Mouse (Mus musculus) liver, postnatal 0 days (tissue): ENCODE data around the gene Adamts20. TPM values are rescaled to one million over a fixed set of nuclear protein-coding genes. Genes with fewer than 3 reads are reported as not detected.

Source experiments
- ATAC-seq: fragments of 200-750 bp; cut with Nextera tagmentation; 2 replicates; pipeline ENCODE4 v1.8.0; 2017; ENCODE audit warnings: mild to moderate bottlenecking, moderate library complexity
- DNase-seq: peaks from one replicate; pipeline ENCODE4 v3.0.0-alpha.2; 2016
- H3K27ac ChIP-seq: fragments of 300-500 bp; sonication (generic); 2 replicates; pipeline ENCODE4 v1.5.1; 2014; ENCODE audit warnings: antibody characterized with exemption, moderate library complexity, mild to moderate bottlenecking, low read depth
- H3K27me3 ChIP-seq: fragments of 300-500 bp; sonication (generic); 2 replicates; pipeline ENCODE4 v1.6.1; 2014; ENCODE audit warnings: low read length, control low read depth, mixed read lengths; ENCODE audit not compliant: insufficient read depth
- H3K36me3 ChIP-seq: fragments of 300-500 bp; sonication (generic); replicated peaks from 2 replicates; pipeline ENCODE4 v1.6.1; 2014; ENCODE audit warnings: mild to moderate bottlenecking, control low read depth, low read length, moderate library complexity, mixed read lengths; ENCODE audit not compliant: insufficient read depth
- H3K4me1 ChIP-seq: fragments of 300-500 bp; sonication (generic); 2 replicates; pipeline ENCODE4 v1.6.1; 2014; ENCODE audit warnings: antibody characterized with exemption, mild to moderate bottlenecking, control low read depth; ENCODE audit not compliant: insufficient read depth
- H3K4me2 ChIP-seq: fragments of 300-500 bp; sonication (generic); 2 replicates; pipeline ENCODE4 v1.6.1; 2014; ENCODE audit warnings: low read depth, mild to moderate bottlenecking, low read length, moderate library complexity, mixed read lengths
- H3K4me3 ChIP-seq: fragments of 300-500 bp; sonication (generic); 2 replicates; pipeline ENCODE4 v1.5.1; 2014; ENCODE audit warnings: low read depth, low read length
- H3K9ac ChIP-seq: fragments of 300-500 bp; sonication (generic); replicated peaks from 2 replicates; pipeline ENCODE4 v1.6.1; 2014; ENCODE audit warnings: mild to moderate bottlenecking, moderate library complexity
- H3K9me3 ChIP-seq: fragments of 300-500 bp; sonication (generic); 2 replicates; pipeline ENCODE4 v1.6.1; 2016; ENCODE audit warnings: mild to moderate bottlenecking, control low read depth, low read length, mixed read lengths
- CTCF ChIP-seq: sonication (generic); IDR thresholded peaks from 2 replicates; pipeline ENCODE4 v1.5.1; 2016; ENCODE audit warnings: antibody characterized with exemption, low read depth
- EP300 ChIP-seq: IDR thresholded peaks from 2 replicates; pipeline ENCODE4 v1.6.1; 2016; ENCODE audit warnings: antibody characterized with exemption, low read depth, mild to moderate bottlenecking
- WGBS: fragments of 180-500 bp; shearing (Covaris S2); extraction: QIAGEN DNeasy Blood & Tissue Kit; methylation state at CpG from one replicate; pipeline ENCODE4 v1.1.7; 2014; ENCODE audit not compliant: insufficient replicate concordance; 5-methylcytosine and 5-hydroxymethylcytosine counted together
- polyA plus RNA-seq: library from polyadenylated mRNA; unstranded; fragments of >200 nt; fragmentation: Nextera tagmentation; extraction: Ambion mirVana; gene quantifications from 2 replicates; pipeline ENCODE4 v1.2.1, GENCODE M21; 2015

The Adamts20 gene
- polyA plus RNA-seq, 1 experiment from 2014 or later = not detected

- ATAC-seq = no peak
- no peak for DNase-seq
- no peaks in the 10 kb centered on the region for H3K9me3 ChIP-seq
- H3K4me1 ChIP-seq = no peaks in the 10 kb centered on the region
- H3K27me3 ChIP-seq = no peaks in the 10 kb centered on the region
- no peak overlapping the region for H3K9ac ChIP-seq
- no peak overlapping the region for H3K27ac ChIP-seq
- TF ChIP-seq EP300 (no peak), CTCF (no peak)
- WGBS = 51% methylated on average over 8 of the region's 8 CpGs
- no peak overlapping the region for H3K4me2 ChIP-seq
- no peak overlapping the region for H3K4me3 ChIP-seq
- no peaks in the 10 kb centered on the region for H3K36me3 ChIP-seq
Observed at GRCm38 (mm10) chr15:94263866-94264496, 201.2 kb downstream of the Adamts20 start.

GRCm38 (mm10) chr15:94263241-94263640, 202.0 kb downstream of the Adamts20 start:
- DNase-seq (no peak), ATAC-seq (no peak)
- no peak overlapping the region for H3K4me3 ChIP-seq
- H3K27ac ChIP-seq = no peak overlapping the region
- TF ChIP-seq EP300 (no peak), CTCF (no peak)
- no peaks in the 10 kb centered on the region for H3K9me3 ChIP-seq
- H3K27me3 ChIP-seq = no peaks in the 10 kb centered on the region
- no peak overlapping the region for H3K4me2 ChIP-seq
- no peaks in the 10 kb centered on the region for H3K36me3 ChIP-seq
- H3K4me1 ChIP-seq = no peaks in the 10 kb centered on the region
- WGBS = 57% methylated on average over 10 of the region's 10 CpGs
- no peak overlapping the region for H3K9ac ChIP-seq

- Histone ChIP-seq H3K4me2 (no peak overlapping the region), H3K36me3 (no peaks in the 10 kb centered on the region), H3K4me1 (no peaks in the 10 kb centered on the region), H3K4me3 (no peak overlapping the region), H3K9ac (no peak overlapping the region), H3K27me3 (no peaks in the 10 kb centered on the region), H3K9me3 (no peaks in the 10 kb centered on the region), H3K27ac (no peak overlapping the region)
- TF ChIP-seq CTCF = no peak
- no peak for TF ChIP-seq EP300
- no peak for DNase-seq
- no peak for ATAC-seq
- WGBS = 76% methylated on average over 4 of the region's 4 CpGs
Observed at GRCm38 (mm10) chr15:94259497-94259896, 205.7 kb downstream of the Adamts20 start.

GRCm38 (mm10) chr15:94255538-94255937, 209.7 kb downstream of the Adamts20 start:
- WGBS = 80% methylated on average over 5 of the region's 5 CpGs
- no peak for TF ChIP-seq CTCF
- TF ChIP-seq EP300 = no peak

GRCm38 (mm10) chr15:94254861-94255516, 210.2 kb downstream of the Adamts20 start:
- Histone ChIP-seq H3K9me3 (no peaks in the 10 kb centered on the region), H3K27ac (no peak overlapping the region), H3K4me3 (no peak overlapping the region), H3K4me1 (no peaks in the 10 kb centered on the region), H3K4me2 (no peak overlapping the region), H3K9ac (no peak overlapping the region), H3K27me3 (no peaks in the 10 kb centered on the region), H3K36me3 (no peaks in the 10 kb centered on the region)
- no peak for DNase-seq
- no peak for TF ChIP-seq EP300
- 0 out of 2 replicates have a peak, but pooled peaks have one; percentile 26 for TF ChIP-seq CTCF
- WGBS = 53% methylated on average over 3 of the region's 3 CpGs
- ATAC-seq = no peak

More at GRCm38 (mm10) chr15:94255538-94255937, 209.7 kb downstream of the Adamts20 start:
- ATAC-seq = no peak
- Histone ChIP-seq H3K9me3 (no peaks in the 10 kb centered on the region), H3K36me3 (no peaks in the 10 kb centered on the region), H3K4me1 (no peaks in the 10 kb centered on the region), H3K4me3 (no peak overlapping the region), H3K27ac (no peak overlapping the region), H3K27me3 (no peaks in the 10 kb centered on the region), H3K9ac (no peak overlapping the region), H3K4me2 (no peak overlapping the region)
- no peak for DNase-seq

- no peak overlapping the region for H3K4me3 ChIP-seq
- H3K9ac ChIP-seq = no peak overlapping the region
- no peak overlapping the region for H3K4me2 ChIP-seq
- DNase-seq = no peak
- no peak overlapping the region for H3K27ac ChIP-seq
- ATAC-seq = no peak
- no peaks in the 10 kb centered on the region for H3K4me1 ChIP-seq
- no peaks in the 10 kb centered on the region for H3K36me3 ChIP-seq
- H3K9me3 ChIP-seq = no peaks in the 10 kb centered on the region
- TF ChIP-seq CTCF (0 out of 2 replicates have a peak, but pooled peaks have one; percentile 7), EP300 (no peak)
- no peaks in the 10 kb centered on the region for H3K27me3 ChIP-seq
- WGBS = 76% methylated on average over 14 of the region's 14 CpGs
Observed at GRCm38 (mm10) chr15:94254091-94254860, 210.9 kb downstream of the Adamts20 start.
